Mouse (Mus musculus): ENCODE results near the gene Kyat1. TPM values are rescaled to one million over a fixed set of nuclear protein-coding genes. Genes with fewer than 3 reads are reported as not detected.

Gene Kyat1
- polyA plus RNA-seq (2014; fragmentation: Nextera tagmentation; extraction: Ambion mirVana): 6.1 and 7.6 TPM in 2 replicates

DNA sequence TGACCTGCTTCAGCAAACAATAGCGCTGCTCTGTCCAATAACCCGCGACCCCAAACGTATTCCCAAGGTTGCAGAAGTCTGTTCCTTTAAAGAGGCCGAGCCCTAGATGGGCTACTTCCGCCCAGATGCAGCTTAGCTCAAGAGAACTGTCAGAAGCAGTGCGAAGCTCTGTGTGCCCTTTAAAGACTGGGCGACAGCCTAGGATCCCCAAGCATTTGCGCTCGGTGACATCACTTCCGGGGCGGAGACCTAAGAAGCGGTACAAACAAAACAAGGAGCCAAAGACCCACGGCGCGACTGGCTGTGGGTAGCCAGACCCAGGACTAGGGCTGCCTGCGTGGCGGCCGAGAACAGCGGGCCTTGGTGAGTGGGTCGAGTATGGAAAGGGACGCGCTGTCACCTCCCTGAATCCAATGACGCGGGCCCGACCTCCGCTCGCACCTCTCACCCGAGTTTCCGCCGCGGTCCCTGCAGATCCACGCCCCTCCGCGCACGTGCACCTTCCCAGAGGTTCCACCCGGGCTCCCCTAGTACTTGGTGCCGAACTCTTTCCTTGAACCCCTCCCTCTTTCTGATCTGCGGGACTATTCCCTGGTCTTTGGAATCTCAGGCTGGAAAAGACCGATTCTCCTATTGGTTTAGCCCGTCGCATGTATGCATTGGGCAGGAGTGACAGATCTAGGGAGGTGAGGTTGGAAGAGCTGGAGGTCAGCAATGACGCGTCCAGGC is at the start of gene Kyat1:
Kyat1 (minus strand) TSS at position 219 of the 729 bp plus-strand sequence.
- Histone ChIP-seq H3K9me3 (ENCODE audit: control insufficient read depth, low read length) (no peaks in the 10 kb centered on the region), H3K27ac (replicated peaks; ENCODE audit: low read depth, low read length) (no peak within 1 kb of the TSS), H3K9ac (ENCODE audit: low read length) (peak within 1 kb of the TSS; percentile 35; the same call in 1 of the 2 replicates), H3K4me2 (ENCODE audit: low read depth, severe bottlenecking) (peak within 1 kb of the TSS; percentile 69), H3K4me1 (ENCODE audit: control insufficient read depth, insufficient read depth, low read length) (peaks cover 4% of the 10 kb centered on the region; the same call in 1 of the 2 replicates), H3K36me3 (ENCODE audit: control insufficient read depth, insufficient read depth, low read length) (no peaks in the 10 kb centered on the region), H3K27me3 (ENCODE audit: control insufficient read depth, insufficient read depth, low read length) (no peaks in the 10 kb centered on the region), H3K4me3 (ENCODE audit: low read depth, low read length) (peak within 1 kb of the TSS; percentile 58)
- WGBS: under 1% methylated on average over 44 of the region's 44 CpGs
- ATAC-seq (ENCODE audit: insufficient number of reproducible peaks, low FRiP score, low TSS enrichment, low read depth) (peak; percentile 84; the same call in 1 of the 2 replicates), DNase-seq (ENCODE audit: low spot score) (peak; percentile 94)

DNA sequence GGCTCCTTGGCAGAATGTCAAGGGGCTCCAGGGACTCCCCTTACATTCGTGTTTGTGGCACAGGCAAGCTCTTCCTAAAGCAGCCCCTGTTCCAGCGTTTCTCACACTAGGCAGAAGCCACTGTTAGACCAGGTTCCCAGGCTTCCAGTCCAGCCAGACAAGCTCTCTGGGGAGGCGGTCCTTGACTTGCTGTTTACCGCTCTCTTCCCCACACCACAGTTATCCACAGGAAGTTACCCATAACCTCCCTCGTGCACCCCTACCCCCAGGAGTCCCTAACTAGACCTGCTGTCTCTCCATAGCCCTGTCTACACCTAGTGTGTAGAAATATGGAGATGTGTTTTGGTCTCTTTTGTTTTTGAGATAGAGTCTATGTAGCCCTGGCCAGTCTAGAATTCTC is 48.2 kb upstream of the Kyat1 start:
- Histone ChIP-seq H3K4me3 (ENCODE audit: low read depth, low read length) (no peak overlapping the region), H3K9me3 (ENCODE audit: control insufficient read depth, low read length) (no peaks in the 10 kb centered on the region), H3K4me2 (ENCODE audit: low read depth, severe bottlenecking) (no peak overlapping the region), H3K36me3 (ENCODE audit: control insufficient read depth, insufficient read depth, low read length) (peaks cover 24% of the 10 kb centered on the region), H3K9ac (ENCODE audit: low read length) (no peak overlapping the region), H3K4me1 (ENCODE audit: control insufficient read depth, insufficient read depth, low read length) (peaks cover 6% of the 10 kb centered on the region; the same call in 1 of the 2 replicates), H3K27ac (replicated peaks; ENCODE audit: low read depth, low read length) (no peak overlapping the region), H3K27me3 (ENCODE audit: control insufficient read depth, insufficient read depth, low read length) (no peaks in the 10 kb centered on the region)
- WGBS: 88% methylated on average over 5 of the region's 5 CpGs
- no peak for ATAC-seq (ENCODE audit: insufficient number of reproducible peaks, low FRiP score, low TSS enrichment, low read depth)
- no peak for DNase-seq (ENCODE audit: low spot score)

DNA sequence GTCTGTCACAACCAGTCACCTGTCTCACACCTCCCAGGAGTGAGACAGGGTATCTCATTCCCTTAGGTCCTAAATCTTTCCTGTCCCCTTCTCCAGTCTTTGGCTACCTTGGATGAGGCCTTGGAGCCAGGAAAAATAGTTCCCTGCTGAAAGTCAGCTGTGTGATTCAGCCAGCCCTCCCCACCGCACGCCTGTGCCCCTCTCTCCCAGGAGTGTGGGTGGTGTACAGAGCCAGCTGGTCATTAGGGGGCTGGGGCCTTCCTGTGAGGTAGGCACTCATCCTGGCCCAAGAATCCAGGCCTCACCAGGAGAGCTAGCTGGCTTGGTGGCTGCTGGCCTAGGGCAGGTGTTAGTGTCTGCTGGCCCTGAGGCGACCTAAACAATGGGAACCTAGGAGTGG is 46.9 kb upstream of the Kyat1 start:
- H3K4me1 ChIP-seq (ENCODE audit: control insufficient read depth, insufficient read depth, low read length): peaks cover 4% of the 10 kb centered on the region; the same call in 1 of the 2 replicates
- DNase-seq (ENCODE audit: low spot score): no peak
- H3K4me2 ChIP-seq (ENCODE audit: low read depth, severe bottlenecking): no peak overlapping the region
- 73% methylated on average over 3 of the region's 3 CpGs for WGBS
- no peak for ATAC-seq (ENCODE audit: insufficient number of reproducible peaks, low FRiP score, low TSS enrichment, low read depth)
- H3K4me3 ChIP-seq (ENCODE audit: low read depth, low read length): no peak overlapping the region
- no peak overlapping the region for H3K27ac ChIP-seq (replicated peaks; ENCODE audit: low read depth, low read length)
- no peaks in the 10 kb centered on the region for H3K27me3 ChIP-seq (ENCODE audit: control insufficient read depth, insufficient read depth, low read length)
- H3K9me3 ChIP-seq (ENCODE audit: control insufficient read depth, low read length): no peaks in the 10 kb centered on the region
- H3K36me3 ChIP-seq (ENCODE audit: control insufficient read depth, insufficient read depth, low read length): peaks cover 20% of the 10 kb centered on the region
- H3K9ac ChIP-seq (ENCODE audit: low read length): no peak overlapping the region

DNA sequence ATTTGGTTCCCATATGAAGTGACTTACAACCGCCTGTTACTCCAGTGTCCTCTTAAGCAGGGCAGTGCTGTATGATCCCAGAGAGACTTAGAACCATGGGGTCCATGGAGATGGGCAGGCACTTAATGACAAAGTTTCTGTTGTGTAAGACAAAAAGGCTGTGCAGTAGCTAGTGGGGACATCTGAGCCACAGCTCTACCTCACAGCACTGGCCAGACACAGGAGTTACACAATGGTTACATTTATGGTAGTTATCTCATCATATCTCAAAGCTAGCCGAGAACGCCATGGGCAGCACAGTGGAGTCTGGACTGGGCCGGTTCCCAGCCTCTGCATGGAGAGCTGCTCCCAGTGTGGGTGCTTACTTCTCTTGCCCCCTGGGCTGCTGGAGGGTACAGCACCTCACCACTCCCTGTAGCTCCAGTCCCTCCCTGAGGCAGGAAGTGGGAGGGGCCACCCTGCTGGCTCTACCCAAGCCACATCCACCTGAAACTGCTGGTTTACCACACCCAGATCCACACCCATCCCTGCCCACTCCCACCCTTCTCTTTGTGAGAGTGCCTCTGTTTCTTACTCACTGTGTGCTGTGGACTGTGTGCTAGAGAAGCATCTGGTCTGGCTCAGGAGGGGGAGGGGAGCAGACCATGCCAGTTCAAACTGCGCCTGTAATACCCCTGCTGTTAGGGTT is 45.9 kb upstream of the Kyat1 start:
- H3K27me3 ChIP-seq (ENCODE audit: control insufficient read depth, insufficient read depth, low read length): no peaks in the 10 kb centered on the region
- ATAC-seq (ENCODE audit: insufficient number of reproducible peaks, low FRiP score, low TSS enrichment, low read depth) (no peak), DNase-seq (ENCODE audit: low spot score) (no peak)
- H3K4me3 ChIP-seq (ENCODE audit: low read depth, low read length): no peak overlapping the region
- H3K9me3 ChIP-seq (ENCODE audit: control insufficient read depth, low read length): no peaks in the 10 kb centered on the region
- H3K36me3 ChIP-seq (ENCODE audit: control insufficient read depth, insufficient read depth, low read length): peaks cover 13% of the 10 kb centered on the region
- H3K27ac ChIP-seq (replicated peaks; ENCODE audit: low read depth, low read length): no peak overlapping the region
- H3K4me2 ChIP-seq (ENCODE audit: low read depth, severe bottlenecking): no peak overlapping the region
- WGBS: 72% methylated on average over 5 of the region's 5 CpGs
- peaks cover 4% of the 10 kb centered on the region; the same call in 1 of the 2 replicates for H3K4me1 ChIP-seq (ENCODE audit: control insufficient read depth, insufficient read depth, low read length)
- no peak overlapping the region for H3K9ac ChIP-seq (ENCODE audit: low read length)

DNA sequence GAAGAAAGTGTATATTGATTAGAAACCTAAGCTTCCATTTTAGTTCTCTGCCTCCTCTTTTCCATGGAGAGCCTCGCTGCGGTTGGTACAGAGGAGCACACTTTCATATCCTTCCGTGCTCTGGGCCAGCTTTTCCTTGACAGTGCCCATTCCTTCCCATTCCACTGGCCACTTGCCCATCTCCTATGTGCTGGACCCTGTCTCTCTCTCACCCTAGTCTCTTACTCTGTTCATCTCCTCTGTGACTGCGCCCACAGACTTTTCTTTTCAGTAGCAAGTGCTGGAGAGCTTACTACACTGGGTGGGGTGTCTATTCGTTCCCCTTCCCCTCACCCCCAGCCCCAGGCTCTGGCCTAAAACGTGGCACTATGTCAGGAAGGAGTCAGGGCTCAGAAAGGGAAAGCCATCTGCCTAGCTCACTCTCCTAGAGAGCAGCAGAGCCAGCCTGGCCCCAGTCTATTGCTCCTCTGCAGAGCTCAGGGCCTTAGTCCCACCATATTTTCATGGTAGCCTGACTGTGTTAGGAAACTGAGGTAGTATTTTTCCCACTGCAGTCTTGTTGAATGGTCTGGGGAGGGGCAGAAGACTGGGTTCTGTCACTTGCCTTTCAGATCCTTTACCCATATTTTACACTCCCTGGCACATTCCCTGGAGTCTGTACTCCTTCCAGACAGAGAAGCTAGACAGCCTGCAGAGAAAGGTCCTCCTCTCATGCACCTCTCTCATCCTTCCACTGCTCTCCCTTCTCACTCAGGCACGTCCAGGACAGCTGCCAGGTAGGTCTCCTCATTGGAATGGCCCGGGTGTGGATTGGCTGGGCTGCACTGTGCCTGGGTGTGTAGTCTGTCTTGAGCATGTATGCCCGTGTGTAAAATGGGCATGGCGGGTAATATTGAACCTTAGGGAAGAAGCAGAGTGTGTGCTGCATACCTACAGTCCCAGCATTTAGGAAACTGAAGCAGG is 44.8 kb upstream of the Kyat1 start:
- Histone ChIP-seq H3K27ac (replicated peaks; ENCODE audit: low read depth, low read length) (no peak overlapping the region), H3K4me1 (ENCODE audit: control insufficient read depth, insufficient read depth, low read length) (peaks cover 4% of the 10 kb centered on the region; the same call in 1 of the 2 replicates), H3K4me2 (ENCODE audit: low read depth, severe bottlenecking) (no peak overlapping the region), H3K4me3 (ENCODE audit: low read depth, low read length) (no peak overlapping the region), H3K9me3 (ENCODE audit: control insufficient read depth, low read length) (no peaks in the 10 kb centered on the region), H3K36me3 (ENCODE audit: control insufficient read depth, insufficient read depth, low read length) (peaks cover 7% of the 10 kb centered on the region), H3K27me3 (ENCODE audit: control insufficient read depth, insufficient read depth, low read length) (no peaks in the 10 kb centered on the region), H3K9ac (ENCODE audit: low read length) (no peak overlapping the region)
- DNase-seq (ENCODE audit: low spot score): no peak
- 0 out of 2 replicates have a peak, but pooled peaks have one; percentile 35 for ATAC-seq (ENCODE audit: insufficient number of reproducible peaks, low FRiP score, low TSS enrichment, low read depth)
- 87% methylated on average over 10 of the region's 10 CpGs for WGBS

GRCm38 (mm10) chr2:30249182-30249581 is 43.5 kb upstream of the Kyat1 start:
- H3K36me3 ChIP-seq (ENCODE audit: control insufficient read depth, insufficient read depth, low read length): peaks cover 5% of the 10 kb centered on the region
- H3K9ac ChIP-seq (ENCODE audit: low read length): no peak overlapping the region

GRCm38 (mm10) chr2:30247681-30248080 is 42.0 kb upstream of the Kyat1 start:
- Histone ChIP-seq H3K4me1 (ENCODE audit: control insufficient read depth, insufficient read depth, low read length) (peaks cover 7% of the 10 kb centered on the region; the same call in 1 of the 2 replicates), H3K9ac (ENCODE audit: low read length) (no peak overlapping the region), H3K4me3 (ENCODE audit: low read depth, low read length) (no peak overlapping the region), H3K4me2 (ENCODE audit: low read depth, severe bottlenecking) (no peak overlapping the region), H3K27ac (replicated peaks; ENCODE audit: low read depth, low read length) (no peak overlapping the region), H3K27me3 (ENCODE audit: control insufficient read depth, insufficient read depth, low read length) (no peaks in the 10 kb centered on the region), H3K9me3 (ENCODE audit: control insufficient read depth, low read length) (no peaks in the 10 kb centered on the region), H3K36me3 (ENCODE audit: control insufficient read depth, insufficient read depth, low read length) (peaks cover 5% of the 10 kb centered on the region)
- DNase-seq (ENCODE audit: low spot score) (no peak), ATAC-seq (ENCODE audit: insufficient number of reproducible peaks, low FRiP score, low TSS enrichment, low read depth) (no peak)
- 96% methylated on average over 4 of the region's 4 CpGs for WGBS

More at GRCm38 (mm10) chr2:30249182-30249581, 43.5 kb upstream of the Kyat1 start:
- WGBS: 97% methylated on average over 3 of the region's 3 CpGs
- Histone ChIP-seq H3K4me1 (ENCODE audit: control insufficient read depth, insufficient read depth, low read length) (peaks cover 7% of the 10 kb centered on the region; the same call in 1 of the 2 replicates), H3K9me3 (ENCODE audit: control insufficient read depth, low read length) (no peaks in the 10 kb centered on the region), H3K27me3 (ENCODE audit: control insufficient read depth, insufficient read depth, low read length) (no peaks in the 10 kb centered on the region), H3K27ac (replicated peaks; ENCODE audit: low read depth, low read length) (no peak overlapping the region), H3K4me3 (ENCODE audit: low read depth, low read length) (no peak overlapping the region), H3K4me2 (ENCODE audit: low read depth, severe bottlenecking) (no peak overlapping the region)
- no peak for ATAC-seq (ENCODE audit: insufficient number of reproducible peaks, low FRiP score, low TSS enrichment, low read depth)
- no peak for DNase-seq (ENCODE audit: low spot score)

GRCm38 (mm10) chr2:30247036-30247435 is 41.4 kb upstream of the Kyat1 start:
- no peaks in the 10 kb centered on the region for H3K9me3 ChIP-seq (ENCODE audit: control insufficient read depth, low read length)
- no peak overlapping the region for H3K27ac ChIP-seq (replicated peaks; ENCODE audit: low read depth, low read length)
- peaks cover 9% of the 10 kb centered on the region; the same call in 1 of the 2 replicates for H3K4me1 ChIP-seq (ENCODE audit: control insufficient read depth, insufficient read depth, low read length)
- no peaks in the 10 kb centered on the region for H3K27me3 ChIP-seq (ENCODE audit: control insufficient read depth, insufficient read depth, low read length)
- 92% methylated on average over 5 of the region's 5 CpGs for WGBS
- no peak overlapping the region for H3K4me2 ChIP-seq (ENCODE audit: low read depth, severe bottlenecking)
- ATAC-seq (ENCODE audit: insufficient number of reproducible peaks, low FRiP score, low TSS enrichment, low read depth) (no peak), DNase-seq (ENCODE audit: low spot score) (no peak)
- H3K9ac ChIP-seq (ENCODE audit: low read length): no peak overlapping the region
- peaks cover 5% of the 10 kb centered on the region for H3K36me3 ChIP-seq (ENCODE audit: control insufficient read depth, insufficient read depth, low read length)
- no peak overlapping the region for H3K4me3 ChIP-seq (ENCODE audit: low read depth, low read length)
